Mouse (Mus musculus) ES-E14 (cell line): ENCODE measurements at regions not wholly inside any gene's neighbourhood (a gene's known extent, or its start where the extent isn't known, plus 50 kb on each side); places are given as distances from the start of the nearest gene placed in this dataset.
A peak's percentile ranks its signal among the peaks of the same experiment; 100 is the strongest.

Source experiments
- CHD2 ChIP-seq: IDR thresholded peaks from 2 replicates; pipeline ENCODE4 v1.6.1; 2014; ENCODE audit warnings: mild to moderate bottlenecking, low read depth, low read length, inconsistent platforms
- MAFK ChIP-seq: IDR thresholded peaks from 2 replicates; pipeline ENCODE4 v1.6.1; 2014; ENCODE audit warnings: mild to moderate bottlenecking, low read depth, low read length, inconsistent platforms; ENCODE audit not compliant: insufficient read depth
- ZC3H11A ChIP-seq: IDR thresholded peaks from 2 replicates; pipeline ENCODE4 v1.6.1; 2012; ENCODE audit warnings: low read depth, mild to moderate bottlenecking, inconsistent platforms, low read length, borderline replicate concordance
- ZNF384 ChIP-seq: IDR thresholded peaks from 2 replicates; pipeline ENCODE4 v1.6.1; 2012; ENCODE audit warnings: low read depth, low read length, inconsistent platforms

- no peak for TF ChIP-seq MAFK
- TF ChIP-seq ZC3H11A = peak; percentile 35; the same call in 1 of the 2 replicates
- no peak for TF ChIP-seq ZNF384
- no peak for TF ChIP-seq CHD2
Observed at GRCm38 (mm10) chr1:121249081-121249480, 83.3 kb downstream of the Insig2 start.
